ENCODE assay signal across 8 mouse cellular contexts in the genomic region with DNA sequence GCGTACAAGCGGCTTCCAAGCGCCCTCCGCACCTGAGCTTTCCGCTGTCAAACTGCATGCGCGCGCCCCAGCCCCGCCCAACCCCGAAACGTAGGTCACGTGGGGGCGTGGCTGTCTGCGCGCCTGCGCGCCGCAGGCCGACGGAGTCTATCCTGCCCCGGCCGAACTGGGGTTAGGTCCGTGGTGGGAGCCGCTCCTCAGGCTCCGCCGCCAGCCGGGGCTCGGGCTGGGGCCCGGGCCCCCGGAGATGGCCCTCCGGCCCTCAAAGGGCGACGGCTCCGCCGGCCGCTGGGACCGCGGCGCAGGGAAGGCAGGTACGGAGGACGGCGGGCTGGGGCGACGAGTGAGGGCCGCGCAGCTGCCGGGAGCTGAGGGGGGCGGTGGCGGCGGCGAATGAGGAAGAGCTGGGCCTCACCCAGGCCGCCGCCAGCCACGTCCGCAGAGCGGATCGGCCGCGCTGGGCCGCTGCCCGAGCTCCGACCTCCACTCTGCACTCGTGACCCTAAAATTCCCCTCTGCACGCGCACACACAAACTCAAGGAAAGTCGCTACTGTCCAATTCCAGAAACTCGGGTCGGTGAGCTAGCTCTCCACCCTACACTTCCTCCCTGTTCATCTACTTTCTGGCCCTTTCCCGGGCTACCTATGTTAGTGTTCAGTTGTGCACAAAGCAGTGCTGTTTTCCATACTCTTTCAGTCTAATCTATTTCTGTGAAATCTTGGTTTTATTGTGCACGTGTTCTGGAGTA. TPM values are rescaled to one million over a fixed set of nuclear protein-coding genes. Genes with fewer than 3 reads are reported as not detected.
DNase-seq lines count a peak whose midpoint lies in the region; ATAC-seq lines count a peak whose summit lies in the region.

A gene (plus strand): TSS at position 102 of the 749 bp plus-strand sequence.

- peak; percentile 89 for DNase-seq in adipocyte (ENCODE audit: low spot score)
- DNase-seq in embryo, embryonic 10 days (ENCODE audit: low spot score): peak; percentile 94
- peak; percentile 88 for DNase-seq in gastrocnemius, postnatal 14 days
- DNase-seq in left cerebral cortex, postnatal 10 days (ENCODE audit: extremely low spot score in 1 of 2, low spot score in 2 of 2): peak; percentile 84 to 92
- peak; percentile 94 for DNase-seq in right cerebral cortex, postnatal 25 days
- peak; percentile 88 for DNase-seq in urinary bladder, postnatal 4 days (ENCODE audit: low spot score in 2 of 2)

- intact Hi-C loops in gastrocnemius, postnatal 14 days (cut with DNase I; ENCODE audit: low total_unique reads): no loop called here
- intact Hi-C loops in left cerebral cortex, postnatal 10 days (cut with DNase I): no loop called here

- peak; percentile 91 for ATAC-seq in inflammation-experienced regulatory T-cells, adult 6 months
- ATAC-seq in megakaryocyte-erythroid progenitor cell, adult 5-6 weeks (replicated peaks; ENCODE audit: low FRiP score, low TSS enrichment, poor library complexity, severe bottlenecking): peak; percentile 78

RNA-seq across cellular contexts. Expression of the gene that starts here (rescaled TPM):
- 10 to 100 TPM; 28.8 to 33.2 TPM for total RNA-seq in gastrocnemius, postnatal 14 days (2021)
- 10 to 100 TPM; 16.1 to 19.1 (median 16.8) TPM for polyA plus RNA-seq in inflammation-experienced regulatory T-cells, adult 6 months (2017; shearing (Covaris generic))
- total RNA-seq in left cerebral cortex, postnatal 10 days (2021): 10 to 100 TPM; 42.8 to 46.9 TPM
- 23.5 and 27.8 TPM in 2 replicates for total RNA-seq in megakaryocyte-erythroid progenitor cell, adult 5-6 weeks (2014; fragmentation: Nextera tagmentation)
- 11.7 and 12.0 TPM in 2 replicates for total RNA-seq in megakaryocyte-erythroid progenitor cell, adult 5-6 weeks (2017)

Comparison
In these comparisons a context has a peak if more than half of its experiments do, and no peak if none do; other contexts are left out.
1. Peak in every context shown above with its lines: DNase-seq and ATAC-seq.